Mouse (Mus musculus): ENCODE measurements at regions not wholly inside any gene's neighbourhood (a gene's known extent, or its start where the extent isn't known, plus 50 kb on each side); places are given as distances from the start of the nearest gene placed in this dataset.

DNA sequence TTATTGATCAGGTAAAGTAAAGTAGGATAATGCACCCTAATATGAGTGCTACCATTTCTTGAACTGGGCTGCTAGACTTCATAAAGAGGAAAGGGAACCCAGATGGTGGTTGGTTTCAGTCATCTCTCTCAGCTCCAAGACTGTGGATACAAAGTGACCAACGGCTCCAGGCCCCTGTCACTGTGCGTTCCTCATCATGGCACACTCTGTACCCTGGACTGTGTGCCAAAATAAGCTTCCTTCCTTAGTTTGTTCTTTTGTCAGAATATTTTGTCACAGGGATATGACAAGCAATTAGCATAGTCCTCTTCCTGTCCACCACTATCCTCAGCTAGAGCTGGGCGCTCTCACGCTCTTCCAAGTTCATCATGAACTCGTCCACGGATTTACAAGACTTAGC, 620.9 kb downstream of the Tox3 start:
- no peak overlapping the region for H3K27ac ChIP-seq (ENCODE audit: low read depth)
- no peak for TF ChIP-seq CTCF (IDR thresholded peaks at IDR 0.05; ENCODE audit: low read depth)
- no peaks in the 10 kb centered on the region for H3K9me3 ChIP-seq (ENCODE audit: low read depth, low read length)
- no peak overlapping the region for H3K4me2 ChIP-seq
- no peak overlapping the region for H3K9ac ChIP-seq
- no peak for ATAC-seq (ENCODE audit: insufficient read depth)
- WGBS = 80% methylated on average over 6 of the region's 6 CpGs
- H3K4me3 ChIP-seq (ENCODE audit: low read depth, low read length) = no peak overlapping the region
- H3K4me1 ChIP-seq (ENCODE audit: insufficient read depth) = no peaks in the 10 kb centered on the region
- DNase-seq = no peak
- no peaks in the 10 kb centered on the region for H3K27me3 ChIP-seq (ENCODE audit: insufficient read depth, low read length)
- no peaks in the 10 kb centered on the region for H3K36me3 ChIP-seq (ENCODE audit: insufficient read depth)

DNA sequence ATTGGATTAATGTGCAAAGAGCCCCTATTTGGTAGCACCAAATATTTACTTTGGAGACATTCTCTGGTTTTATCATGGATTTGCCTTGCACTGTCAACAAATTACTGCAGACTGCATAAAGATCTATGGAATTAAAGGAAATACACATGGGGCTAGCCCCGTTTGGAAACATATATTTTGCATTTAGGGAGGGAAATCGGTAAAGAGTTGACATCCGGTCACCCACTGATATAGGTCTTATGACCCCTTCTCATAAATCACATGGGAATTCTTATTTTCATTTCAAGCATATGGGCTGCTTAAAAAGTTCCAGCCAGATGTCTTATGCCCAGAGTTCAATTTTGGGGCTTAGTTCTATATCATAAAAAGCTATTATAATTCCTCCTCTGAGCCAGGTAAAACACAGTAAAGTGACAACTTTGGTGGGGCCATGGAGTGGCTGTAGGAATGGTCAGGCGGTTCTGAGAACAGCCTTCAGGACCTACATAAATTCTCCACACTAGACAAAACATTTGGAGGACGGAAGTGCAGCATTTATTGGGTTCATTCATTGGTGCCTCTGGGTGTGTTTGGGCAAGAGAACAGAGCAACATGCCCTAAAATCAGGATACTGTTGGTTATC, 626.3 kb downstream of the Tox3 start:
- no peaks in the 10 kb centered on the region for H3K9me3 ChIP-seq (ENCODE audit: low read depth, low read length)
- no peak overlapping the region for H3K4me2 ChIP-seq
- DNase-seq (no peak), ATAC-seq (ENCODE audit: insufficient read depth) (no peak)
- 71% methylated on average over 5 of the region's 5 CpGs for WGBS
- no peak overlapping the region for H3K27ac ChIP-seq (ENCODE audit: low read depth)
- H3K9ac ChIP-seq = no peak overlapping the region
- TF ChIP-seq CTCF (IDR thresholded peaks at IDR 0.05; ENCODE audit: low read depth) = no peak
- H3K4me1 ChIP-seq (ENCODE audit: insufficient read depth) = no peaks in the 10 kb centered on the region
- H3K36me3 ChIP-seq (ENCODE audit: insufficient read depth) = no peaks in the 10 kb centered on the region
- no peaks in the 10 kb centered on the region for H3K27me3 ChIP-seq (ENCODE audit: insufficient read depth, low read length)
- no peak overlapping the region for H3K4me3 ChIP-seq (ENCODE audit: low read depth, low read length)

DNA sequence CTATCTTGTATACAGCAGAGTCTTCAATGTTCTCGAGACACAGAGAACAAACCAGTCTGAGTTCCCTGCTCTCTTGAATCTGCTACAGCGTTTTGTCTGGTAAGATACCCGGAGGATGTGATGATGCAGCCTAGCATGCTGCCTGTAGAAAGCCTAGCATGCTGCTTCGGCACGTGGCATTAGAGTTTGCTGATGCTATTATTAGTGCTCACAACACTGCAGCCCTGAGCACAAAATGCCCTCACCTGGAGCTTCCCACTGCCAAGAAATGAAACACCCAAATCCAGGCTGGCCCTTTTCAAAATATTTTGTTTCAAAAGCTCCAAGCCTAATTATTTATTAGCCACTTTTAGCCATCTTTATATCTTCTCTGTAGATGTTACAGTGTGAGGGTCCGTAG, 634.3 kb downstream of the Tox3 start:
- no peak overlapping the region for H3K27ac ChIP-seq (ENCODE audit: low read depth)
- ATAC-seq (ENCODE audit: insufficient read depth) = no peak
- H3K4me3 ChIP-seq (ENCODE audit: low read depth, low read length) = no peak overlapping the region
- H3K4me1 ChIP-seq (ENCODE audit: insufficient read depth) = no peaks in the 10 kb centered on the region
- 66% methylated on average over 6 of the region's 6 CpGs for WGBS
- no peak overlapping the region for H3K4me2 ChIP-seq
- TF ChIP-seq CTCF (IDR thresholded peaks at IDR 0.05; ENCODE audit: low read depth) = no peak
- H3K27me3 ChIP-seq (ENCODE audit: insufficient read depth, low read length) = no peaks in the 10 kb centered on the region
- H3K9ac ChIP-seq = no peak overlapping the region
- DNase-seq = no peak
- no peaks in the 10 kb centered on the region for H3K9me3 ChIP-seq (ENCODE audit: low read depth, low read length)
- H3K36me3 ChIP-seq (ENCODE audit: insufficient read depth) = no peaks in the 10 kb centered on the region

GRCm38 (mm10) chr8:89707341-89707928, 640.7 kb downstream of the Tox3 start:
- no peak overlapping the region for H3K9ac ChIP-seq
- ATAC-seq (ENCODE audit: insufficient read depth) = no peak
- H3K9me3 ChIP-seq (ENCODE audit: low read depth, low read length) = no peaks in the 10 kb centered on the region
- no peak overlapping the region for H3K4me2 ChIP-seq
- WGBS = 33% methylated on average over 5 of the region's 5 CpGs
- H3K36me3 ChIP-seq (ENCODE audit: insufficient read depth) = no peaks in the 10 kb centered on the region
- no peaks in the 10 kb centered on the region for H3K4me1 ChIP-seq (ENCODE audit: insufficient read depth)
- DNase-seq = no peak
- no peak for TF ChIP-seq CTCF (IDR thresholded peaks at IDR 0.05; ENCODE audit: low read depth)
- H3K27me3 ChIP-seq (ENCODE audit: insufficient read depth, low read length) = no peaks in the 10 kb centered on the region
- H3K4me3 ChIP-seq (ENCODE audit: low read depth, low read length) = no peak overlapping the region
- H3K27ac ChIP-seq (ENCODE audit: low read depth) = no peak overlapping the region

DNA sequence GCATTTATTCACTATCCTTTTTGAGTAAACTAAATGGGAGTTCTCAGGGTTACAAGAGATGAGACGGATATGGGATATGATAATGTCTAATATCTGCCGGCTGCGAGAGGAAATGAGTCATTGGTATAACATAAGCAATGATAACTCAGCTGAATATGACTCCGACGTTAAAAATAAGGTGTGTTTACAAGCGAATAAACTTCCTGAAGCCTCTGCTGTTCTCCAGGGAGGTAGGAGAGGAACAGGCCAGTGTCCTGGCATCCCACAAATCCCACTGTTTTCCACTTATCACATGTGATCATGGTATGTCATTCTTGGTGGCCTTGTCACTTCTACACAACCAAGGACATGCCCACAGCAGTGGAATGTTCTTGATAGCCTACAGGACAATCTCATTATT, 641.7 kb upstream of the Sall1 start:
- Histone ChIP-seq H3K36me3 (ENCODE audit: insufficient read depth) (no peaks in the 10 kb centered on the region), H3K4me3 (ENCODE audit: low read depth, low read length) (no peak overlapping the region), H3K9me3 (ENCODE audit: low read depth, low read length) (no peaks in the 10 kb centered on the region), H3K27ac (ENCODE audit: low read depth) (no peak overlapping the region), H3K27me3 (ENCODE audit: insufficient read depth, low read length) (no peaks in the 10 kb centered on the region), H3K4me1 (ENCODE audit: insufficient read depth) (no peaks in the 10 kb centered on the region), H3K4me2 (no peak overlapping the region), H3K9ac (no peak overlapping the region)
- 40% methylated on average over 6 of the region's 6 CpGs for WGBS
- peak; percentile 9 for DNase-seq
- no peak for ATAC-seq (ENCODE audit: insufficient read depth)
- no peak; the same call in 1 of the 2 replicates for TF ChIP-seq CTCF (IDR thresholded peaks at IDR 0.05; ENCODE audit: low read depth)

GRCm38 (mm10) chr8:89680937-89681336, 637.0 kb upstream of the Sall1 start:
- no peak for ATAC-seq (ENCODE audit: insufficient read depth)

GRCm38 (mm10) chr8:89680341-89680740, 636.4 kb upstream of the Sall1 start:
- TF ChIP-seq CTCF (IDR thresholded peaks at IDR 0.05; ENCODE audit: low read depth) = no peak
- H3K4me3 ChIP-seq (ENCODE audit: low read depth, low read length) = no peak overlapping the region
- 68% methylated on average over 5 of the region's 5 CpGs for whole genome bisulfite sequencing
- H3K27ac ChIP-seq (ENCODE audit: low read depth) = no peak overlapping the region
- H3K9me3 ChIP-seq (ENCODE audit: low read depth, low read length) = no peaks in the 10 kb centered on the region
- H3K27me3 ChIP-seq (ENCODE audit: insufficient read depth, low read length) = no peaks in the 10 kb centered on the region
- no peak overlapping the region for H3K9ac ChIP-seq
- DNase-seq = no peak
- no peak overlapping the region for H3K4me2 ChIP-seq
- H3K36me3 ChIP-seq (ENCODE audit: insufficient read depth) = no peaks in the 10 kb centered on the region
- H3K4me1 ChIP-seq (ENCODE audit: insufficient read depth) = no peaks in the 10 kb centered on the region
- ATAC-seq (ENCODE audit: insufficient read depth) = no peak

More at GRCm38 (mm10) chr8:89680937-89681336, 637.0 kb upstream of the Sall1 start:
- H3K4me2 ChIP-seq = no peak overlapping the region
- H3K4me3 ChIP-seq (ENCODE audit: low read depth, low read length) = no peak overlapping the region
- WGBS = 82% methylated on average over 4 of the region's 4 CpGs
- H3K36me3 ChIP-seq (ENCODE audit: insufficient read depth) = no peaks in the 10 kb centered on the region
- no peaks in the 10 kb centered on the region for H3K27me3 ChIP-seq (ENCODE audit: insufficient read depth, low read length)
- no peaks in the 10 kb centered on the region for H3K9me3 ChIP-seq (ENCODE audit: low read depth, low read length)
- no peak for DNase-seq
- no peak for TF ChIP-seq CTCF (IDR thresholded peaks at IDR 0.05; ENCODE audit: low read depth)
- H3K4me1 ChIP-seq (ENCODE audit: insufficient read depth) = no peaks in the 10 kb centered on the region
- no peak overlapping the region for H3K9ac ChIP-seq
- no peak overlapping the region for H3K27ac ChIP-seq (ENCODE audit: low read depth)
